Mouse (Mus musculus): ENCODE data around the gene Rfc4.
A peak's percentile ranks its signal among the peaks of the same experiment; 100 is the strongest.

- TF ChIP-seq CTCF (IDR thresholded peaks at IDR 0.05; ENCODE audit: low read depth) = no peak
- peak; percentile 64; the same call in 1 of the 2 replicates for TF ChIP-seq EP300 (IDR thresholded peaks at IDR 0.05; ENCODE audit: low read depth)
Observed at GRCm38 (mm10) chr16:23144326-23144725, 16.8 kb upstream of the Rfc4 start.

Data from liver, postnatal 0 days (tissue).